Mouse (Mus musculus) left cerebral cortex, postnatal 25 days (tissue): ENCODE data around the gene Speg. TPM values are rescaled to one million over a fixed set of nuclear protein-coding genes. Genes with fewer than 3 reads are reported as not detected.

Experiments
- DNase-seq, 2 experiments: peaks; one replicate each; pipeline ENCODE4 v3.0.0; 2022; ENCODE audit warnings: low spot score in 2 of 2, mixed read lengths in 1 of 2
- intact Hi-C: fragments of 180-260 bp; cut with DNase I; formaldehyde crosslinking; loops from one replicate; pipeline ENCODE4 v1.15.1; 2025
- total RNA-seq, 2 experiments: library from RNA; stranded (reverse); gene quantifications; 2 replicates each; pipeline ENCODE4 v1.2.3; 2021

Speg gene
- total RNA-seq, 2 experiments from 2014 or later: 192 to 208 TPM

DNA sequence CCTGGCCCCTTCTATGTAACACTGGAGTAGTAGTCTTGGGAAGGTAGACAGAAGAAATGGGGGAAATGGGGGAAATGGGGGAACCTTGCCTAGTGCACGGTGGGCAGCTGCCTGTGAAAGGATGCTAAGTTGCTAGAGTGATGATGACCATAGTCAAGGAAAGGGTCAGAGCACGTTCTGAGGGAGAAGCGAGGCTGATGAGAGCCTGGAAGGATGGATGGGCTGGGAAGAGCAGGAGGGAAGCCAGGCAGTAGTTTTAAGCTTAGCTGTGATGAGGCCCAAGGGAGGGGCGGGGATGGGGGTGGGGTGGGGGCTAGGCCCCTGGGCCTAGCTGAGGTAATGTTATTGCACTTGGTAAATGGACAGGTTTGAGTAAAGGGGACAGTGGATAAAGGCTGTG, 14.0 kb upstream of the Speg start:
- intact Hi-C loops: no loop called here
- DNase-seq: no peak

DNA sequence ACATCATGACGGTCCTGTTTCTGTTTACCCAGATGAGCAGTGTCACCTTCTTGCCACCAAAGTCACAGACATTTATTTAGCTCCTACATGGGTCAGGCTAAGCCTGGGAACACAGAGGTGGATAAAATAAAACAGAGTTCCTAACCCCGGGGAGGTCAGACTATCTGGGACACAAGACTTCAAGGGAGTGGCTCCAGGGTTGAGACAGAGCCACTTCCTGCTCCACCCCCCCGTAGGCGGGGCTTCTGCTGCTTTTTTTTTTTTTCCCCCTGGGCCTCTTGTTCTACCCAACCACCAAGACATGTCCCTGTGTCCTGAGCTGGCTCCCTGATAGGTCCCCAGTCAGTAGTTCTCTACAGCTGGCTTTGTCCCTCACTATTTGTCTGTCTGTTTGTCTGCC, 13.3 kb upstream of the Speg start:
- no peak for DNase-seq
- intact Hi-C loops: no loop called here

DNA sequence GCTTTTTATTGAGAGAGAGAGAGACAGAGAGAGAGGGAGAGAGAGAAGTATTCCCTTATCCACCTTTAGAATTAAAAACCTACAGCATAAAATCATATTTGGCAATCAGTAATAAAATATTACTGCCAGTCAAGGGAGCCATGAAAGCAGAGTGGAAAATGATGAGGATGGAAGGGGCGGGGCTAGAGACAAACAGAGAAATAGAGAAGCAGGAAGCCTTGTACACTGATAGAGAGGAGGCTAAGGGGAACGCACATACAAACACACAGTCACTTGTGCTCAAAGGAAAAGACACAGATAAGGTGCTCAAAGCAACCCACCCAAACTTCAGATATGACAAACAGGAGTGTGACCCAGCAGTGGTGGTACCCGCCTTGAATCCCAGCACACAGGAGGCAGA, 11.2 kb upstream of the Speg start:
- intact Hi-C loops: no loop called here
- DNase-seq: no peak

DNA sequence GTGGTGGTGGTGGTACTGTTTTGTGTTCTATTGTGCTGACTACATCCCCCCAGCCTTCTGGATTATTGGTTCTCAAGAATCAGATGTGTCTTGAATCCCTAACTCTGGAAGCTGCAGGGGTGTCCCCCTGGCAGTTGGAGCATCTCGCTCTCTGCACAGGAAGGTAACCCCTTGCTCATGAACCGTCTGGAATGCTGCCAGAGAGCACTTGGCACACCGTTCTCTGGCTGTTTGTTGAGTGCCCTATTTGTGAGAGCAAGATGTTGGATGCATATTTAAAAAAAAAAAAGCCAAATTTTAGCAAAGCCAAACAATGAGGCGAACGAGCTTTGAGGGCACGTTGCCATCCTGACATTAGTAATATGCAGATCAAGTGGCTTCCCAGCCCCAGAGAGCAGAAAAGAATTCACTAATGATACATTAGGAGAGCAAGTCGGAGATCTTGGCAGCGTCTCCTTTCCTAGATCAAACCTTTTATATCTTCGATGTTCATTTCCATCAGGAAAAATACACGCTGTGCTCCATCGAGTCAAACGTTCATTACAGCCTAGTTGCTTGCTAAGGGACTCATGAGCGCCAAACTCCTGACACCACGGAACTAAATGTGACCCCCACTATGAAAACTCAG, 9.5 kb upstream of the Speg start:
- no peak for DNase-seq
- intact Hi-C loops: no loop called here

DNA sequence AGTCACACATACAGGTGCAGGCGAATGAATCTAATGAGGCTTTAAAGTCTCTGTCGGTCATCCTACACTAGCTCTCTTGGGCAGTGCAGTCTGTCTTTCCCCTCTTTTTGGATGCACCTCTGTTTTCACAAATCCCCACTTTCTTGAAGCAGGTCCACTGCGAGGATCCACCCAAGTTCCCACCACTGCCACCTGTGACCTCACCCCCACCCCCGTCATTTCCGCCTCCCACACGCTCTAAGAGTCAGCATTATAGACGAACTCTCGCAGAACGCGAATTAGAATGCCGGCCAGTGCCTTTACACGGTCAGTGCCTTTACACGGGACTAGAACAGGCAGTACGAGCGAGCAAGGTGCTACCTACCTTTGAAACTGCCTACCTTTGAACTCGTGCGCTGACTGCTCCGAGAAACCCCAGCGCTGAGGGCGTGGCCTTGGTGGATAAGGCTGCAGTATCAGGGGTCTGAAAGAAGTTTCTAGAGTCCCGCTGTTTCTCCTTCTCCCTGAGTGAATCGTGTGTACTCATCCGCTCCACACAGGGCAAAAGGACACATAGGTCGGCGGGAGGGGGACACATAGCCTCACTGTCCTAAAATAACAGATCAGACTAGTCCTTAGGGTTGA, 5.6 kb upstream of the Speg start:
- intact Hi-C loops: no loop called here
- no peak for DNase-seq

DNA sequence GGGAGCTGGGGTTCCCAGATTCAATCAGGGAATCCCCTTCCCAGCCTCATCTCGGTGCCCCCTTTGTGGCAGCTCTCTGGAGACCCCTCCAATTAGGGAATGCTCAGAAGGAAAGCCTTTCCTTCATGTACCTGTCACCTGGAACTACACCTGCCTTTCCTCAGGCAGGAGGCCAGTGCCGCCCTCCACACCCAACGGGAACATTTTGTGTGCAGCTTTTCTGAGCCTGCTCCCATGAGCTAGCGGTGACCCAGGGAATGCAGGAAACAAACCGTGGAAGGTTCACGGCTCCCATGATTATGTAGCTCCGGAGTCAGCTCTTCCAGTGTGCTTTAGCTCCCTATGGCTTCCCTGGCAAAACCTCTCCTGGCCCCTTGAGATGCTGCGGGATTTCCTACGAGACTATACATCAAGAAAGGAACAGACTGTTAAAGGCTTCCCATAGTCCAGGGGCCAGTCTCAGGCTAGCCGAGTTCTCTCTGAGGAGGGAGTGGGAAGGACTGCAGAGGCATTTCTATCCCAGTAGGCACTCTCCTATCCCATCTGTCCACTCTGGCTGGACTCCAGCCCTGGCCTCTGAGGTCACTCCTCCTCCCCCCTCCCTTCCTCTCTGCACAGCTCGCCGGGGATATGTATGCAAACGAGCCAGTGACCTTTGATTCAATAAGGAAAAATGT, 5.0 kb upstream of the Speg start:
- no peak for DNase-seq
- intact Hi-C loops: no loop called here

DNA sequence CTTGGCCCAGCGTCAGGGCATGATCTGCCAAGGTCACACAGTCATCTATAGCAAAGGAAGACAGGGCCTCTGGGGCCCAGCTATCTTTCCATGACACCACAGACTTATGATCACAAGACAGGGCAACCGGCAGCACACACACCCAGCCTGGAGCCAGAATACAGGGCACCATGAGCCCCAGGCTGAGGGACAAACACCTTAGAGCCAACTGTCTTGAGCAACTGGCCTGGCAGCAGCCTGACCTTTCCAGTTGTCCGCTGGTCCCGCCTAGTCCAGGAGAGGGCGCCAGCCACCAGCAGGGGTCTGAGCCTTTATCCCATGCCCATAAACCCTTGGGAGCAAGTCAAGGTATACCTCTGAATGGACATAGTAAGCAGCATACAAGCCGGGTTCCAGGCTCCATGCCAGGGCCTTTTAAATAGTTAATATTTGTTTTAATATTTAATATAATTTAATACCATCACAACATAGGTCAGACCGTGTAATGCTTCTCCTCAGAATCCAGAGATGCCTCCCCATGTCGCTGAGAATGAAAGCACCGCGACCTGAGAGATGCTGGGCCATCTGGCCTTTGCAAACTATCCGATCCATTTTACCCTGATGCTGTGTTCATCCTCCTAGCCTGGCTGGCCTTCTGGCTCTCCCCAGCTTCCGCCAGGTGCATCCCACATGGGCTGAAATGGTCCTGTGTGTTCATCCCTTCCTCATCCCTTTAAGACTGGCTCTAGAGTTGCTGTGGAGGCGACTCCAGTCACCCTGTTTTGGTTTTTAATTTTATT, 3.6 kb upstream of the Speg start:
- intact Hi-C loops: no loop called here
- peak in 1 of 2 experiments; percentile 28 for DNase-seq

DNA sequence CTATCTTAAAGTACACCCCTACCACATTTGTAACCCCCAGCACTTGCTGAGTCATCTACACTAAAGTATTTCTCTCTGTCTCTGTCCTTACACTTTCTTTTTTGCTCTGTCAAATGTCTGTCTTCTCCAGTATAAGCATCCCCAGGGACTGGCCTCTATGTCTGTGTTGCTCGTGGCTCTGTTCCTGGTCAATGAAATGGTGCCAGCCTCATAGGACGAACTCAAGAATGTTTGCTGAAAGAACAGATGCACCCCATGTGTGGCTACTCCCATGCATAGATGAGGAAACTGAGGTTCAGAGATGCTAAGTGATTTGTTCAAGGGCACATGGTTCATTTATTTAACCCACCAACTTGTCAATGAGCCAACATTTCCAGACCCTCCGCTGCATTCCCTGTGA, 2.6 kb upstream of the Speg start:
- DNase-seq: no peak
- intact Hi-C loops: no loop called here

DNA sequence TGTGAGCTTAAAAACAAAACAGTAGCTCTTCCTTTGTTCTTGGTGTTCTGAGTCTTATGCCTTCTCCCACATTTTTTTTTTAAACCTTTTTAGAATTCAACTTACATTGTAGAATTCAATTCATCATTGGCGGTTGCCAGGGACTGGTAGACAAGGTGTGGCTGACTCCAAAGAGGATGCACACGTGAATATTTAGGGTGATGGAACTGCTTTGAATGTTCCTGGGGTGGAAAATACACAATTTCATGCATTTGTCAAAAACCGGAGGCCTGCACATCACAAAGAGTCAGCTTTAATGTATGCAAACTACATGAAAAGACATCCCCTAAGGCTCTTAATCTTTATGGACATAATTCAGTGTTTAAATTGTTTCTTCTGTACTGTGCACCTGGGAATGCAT, 1.8 kb upstream of the Speg start:
- intact Hi-C loops: no loop called here

DNA sequence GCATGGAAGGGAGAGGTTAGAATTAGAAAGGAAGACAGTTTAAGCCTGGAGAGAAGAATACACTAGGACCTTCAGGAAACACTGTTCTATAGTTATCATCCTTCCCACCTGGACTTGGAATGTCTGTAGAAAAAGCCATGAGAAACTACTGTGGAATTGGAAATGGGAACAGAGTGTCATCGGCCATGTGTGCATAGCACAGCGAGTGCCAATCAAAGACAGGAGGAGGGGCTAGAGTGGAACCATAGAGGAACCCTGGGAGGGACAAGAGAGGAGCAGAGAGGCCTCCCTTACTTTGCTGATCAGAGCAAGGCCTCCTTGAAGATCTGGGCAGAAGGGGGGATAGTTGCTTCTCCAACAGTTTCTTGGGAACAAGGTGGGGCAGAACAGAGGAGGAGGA, 4.1 kb downstream of the Speg start:
- no peak for DNase-seq
- intact Hi-C loops: no loop called here

More for the DNA sequence above, 1.8 kb upstream of the Speg start:
- no peak for DNase-seq

DNA sequence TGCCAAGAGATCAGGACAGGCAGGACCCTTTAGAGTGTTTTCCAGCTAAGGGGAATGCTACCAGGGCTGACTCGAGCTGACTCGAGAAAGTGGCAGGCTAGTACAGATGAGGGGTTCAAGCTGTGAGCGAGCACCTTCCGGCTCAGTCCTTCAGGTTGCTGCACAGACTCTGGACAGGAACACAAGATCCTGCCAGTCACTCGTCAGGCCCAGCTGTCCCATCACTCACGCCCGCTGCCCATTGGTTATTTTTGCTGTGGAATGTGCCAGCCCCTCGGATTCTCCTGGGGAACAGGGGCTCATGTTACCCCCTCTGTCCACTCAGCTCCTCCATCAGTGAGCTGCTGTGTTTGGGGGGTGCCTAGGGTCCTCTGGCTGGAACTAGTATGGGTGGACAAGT, 4.8 kb downstream of the Speg start:
- DNase-seq: no peak

DNA sequence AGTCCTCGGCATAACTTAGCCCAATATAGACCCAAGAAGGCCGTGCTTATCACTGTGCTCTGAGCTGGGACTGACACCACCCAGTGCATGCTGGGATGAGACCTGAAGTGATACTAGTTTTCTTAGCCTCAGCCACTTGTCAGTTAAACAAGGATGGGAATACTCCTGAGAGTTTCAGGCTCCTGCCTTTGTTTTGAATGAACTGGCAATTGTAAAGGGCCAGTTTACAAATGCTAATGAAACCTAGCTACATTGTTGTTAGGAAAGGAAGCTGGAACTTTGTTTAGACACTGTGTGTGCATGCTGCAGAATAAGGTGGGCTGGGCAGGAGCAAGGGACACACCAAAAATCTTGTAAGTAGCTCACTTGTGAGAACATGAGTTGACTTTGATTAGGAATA, 5.9 kb downstream of the Speg start:
- DNase-seq: no peak
- intact Hi-C loops: no loop called here

More for the DNA sequence above, 4.8 kb downstream of the Speg start:
- intact Hi-C loops: no loop called here

DNA sequence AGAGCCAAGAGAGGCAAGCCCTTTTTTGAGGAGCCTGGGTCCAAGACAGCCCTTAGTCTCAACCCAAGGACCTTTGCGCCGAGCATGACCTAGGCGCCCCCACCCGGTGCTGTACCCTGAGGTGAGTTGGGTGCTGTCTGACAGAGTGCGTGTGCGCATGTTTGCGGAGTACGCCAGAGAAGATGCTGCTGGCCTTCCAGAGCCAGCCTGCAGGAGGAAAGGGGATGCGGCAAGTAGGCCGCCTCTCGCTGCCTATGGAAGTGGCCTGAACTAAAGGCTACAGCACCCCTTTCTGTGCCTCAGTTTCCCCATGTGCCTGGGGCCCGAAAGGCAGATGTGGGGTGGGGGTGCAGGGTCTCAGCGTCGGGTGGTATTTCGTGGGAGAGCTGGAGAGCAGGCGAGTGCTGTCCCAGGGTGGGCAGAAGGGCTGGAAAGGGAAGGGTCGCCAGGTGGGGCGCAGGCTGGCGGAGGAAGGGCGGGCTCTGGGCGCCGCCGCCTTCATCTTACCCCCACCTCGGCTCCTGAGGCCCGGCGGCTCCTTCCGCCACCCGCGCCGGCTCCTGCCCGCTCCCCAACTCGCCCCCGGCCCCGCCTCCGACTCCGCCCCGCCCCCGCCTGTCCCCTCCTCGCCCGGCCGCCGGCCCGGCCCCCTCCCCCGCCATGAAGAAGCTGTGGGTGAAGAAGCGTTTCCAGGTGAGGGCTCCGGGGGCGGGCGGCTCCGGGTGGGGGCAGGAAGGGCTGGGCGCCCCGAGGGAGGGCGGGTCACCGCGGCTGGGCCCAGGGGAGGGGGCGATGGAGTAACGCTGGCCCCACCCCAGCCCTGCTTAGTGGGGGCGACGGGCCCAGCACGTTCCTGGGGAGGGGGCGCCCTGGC, 6.6 kb downstream of the Speg start:
- intact Hi-C loops: no loop called here
- peak in 1 of 2 experiments; percentile 63 for DNase-seq

DNA sequence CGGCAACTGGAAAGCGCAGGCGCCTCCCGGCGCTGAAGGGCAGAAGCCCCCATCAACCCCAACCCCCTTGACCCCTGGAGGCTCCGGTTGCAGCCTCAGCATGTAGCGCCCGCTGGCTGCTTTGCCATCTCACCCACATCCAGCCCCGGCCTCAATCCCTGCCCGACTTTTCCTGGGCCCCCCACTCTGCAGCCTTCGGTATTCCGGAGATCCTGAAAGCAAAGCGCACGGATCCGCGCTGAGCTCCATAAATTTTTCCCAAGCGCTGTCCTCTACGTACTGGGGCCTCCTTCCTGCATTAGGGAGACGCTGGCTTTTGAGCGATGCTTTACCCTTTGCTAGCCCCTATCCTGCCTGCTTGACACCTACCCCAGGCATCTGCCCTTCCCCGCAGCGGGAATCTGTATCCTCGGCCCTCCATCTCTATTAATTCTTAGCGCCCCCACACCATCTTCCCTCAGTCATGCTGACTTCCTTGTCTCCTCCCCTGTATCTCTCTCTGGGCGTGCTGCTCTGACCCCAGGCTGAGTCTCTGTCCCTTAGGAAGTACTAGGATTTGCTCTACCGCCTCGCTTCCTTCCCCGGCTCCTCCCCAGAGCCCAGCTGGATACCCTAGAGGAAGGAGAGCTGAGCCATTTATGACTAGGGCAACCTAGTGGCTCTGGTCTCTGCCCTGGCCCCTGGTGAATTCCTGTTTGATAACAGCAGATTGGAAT, 7.4 kb downstream of the Speg start:
- DNase-seq: peak in 1 of 2 experiments; percentile 54

DNA sequence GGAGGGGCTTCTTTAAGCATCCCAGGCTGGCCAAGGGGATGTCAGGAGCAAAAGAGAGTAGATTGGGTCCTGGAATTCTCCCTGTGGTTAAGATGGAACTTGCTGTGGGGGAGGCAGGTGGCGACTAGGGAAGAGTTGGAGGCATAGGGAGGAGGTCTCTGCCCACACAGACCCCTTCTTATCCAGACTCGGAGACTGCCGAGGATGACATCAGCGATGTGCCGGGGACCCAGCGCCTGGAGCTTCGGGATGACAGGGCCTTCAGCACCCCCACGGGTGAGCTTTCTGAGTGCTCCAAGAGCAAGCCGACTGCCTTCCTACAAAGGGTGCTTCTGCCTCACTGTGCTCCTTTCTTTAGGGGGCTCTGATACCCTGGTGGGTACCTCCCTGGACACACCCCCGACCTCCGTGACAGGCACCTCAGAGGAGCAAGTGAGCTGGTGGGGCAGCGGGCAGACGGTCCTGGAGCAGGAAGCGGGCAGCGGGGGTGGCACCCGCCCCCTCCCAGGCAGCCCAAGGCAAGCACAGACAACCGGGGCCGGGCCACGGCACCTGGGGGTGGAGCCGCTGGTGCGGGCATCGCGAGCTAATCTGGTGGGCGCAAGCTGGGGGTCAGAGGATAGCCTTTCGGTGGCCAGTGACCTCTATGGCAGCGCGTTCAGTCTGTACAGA, 9.5 kb downstream of the Speg start:
- intact Hi-C loops: loop anchor here (5.0 kb wide), 1 partner anchor 42 kb away; no protein-coding TSS in a partner anchor
- DNase-seq: peak in 1 of 2 experiments; percentile 67

More for the DNA sequence above, 7.4 kb downstream of the Speg start:
- intact Hi-C loops: no loop called here

DNA sequence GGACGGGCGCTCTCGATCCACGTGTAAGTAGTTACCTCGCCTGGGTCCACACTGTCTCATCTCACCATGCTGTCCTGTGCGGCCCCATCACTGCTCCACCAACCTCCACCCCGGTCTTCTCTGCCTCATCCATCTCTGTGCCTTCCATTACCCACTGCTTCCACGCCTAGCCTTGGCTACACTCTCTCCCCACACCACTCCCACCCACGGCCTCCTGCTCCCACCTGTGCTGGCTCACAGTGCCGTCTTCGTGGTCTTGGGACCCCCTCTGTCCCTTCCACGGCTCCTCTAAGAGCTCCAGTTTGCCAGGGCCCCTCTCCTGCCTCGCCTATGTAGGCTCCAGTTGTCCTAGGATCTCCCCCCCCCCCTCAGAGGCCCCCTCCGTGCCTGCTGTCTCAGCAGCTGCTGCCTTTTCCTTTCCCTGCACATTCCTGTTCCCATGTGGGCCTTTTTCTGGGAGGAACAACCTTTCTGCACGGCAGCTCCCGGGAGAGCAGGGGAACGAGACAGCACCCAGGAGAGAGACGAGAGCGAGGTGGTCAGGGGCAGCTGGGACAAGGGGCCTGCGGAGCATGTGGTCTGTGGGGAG, 10.1 kb downstream of the Speg start:
- DNase-seq: peak in 1 of 2 experiments; percentile 46

DNA sequence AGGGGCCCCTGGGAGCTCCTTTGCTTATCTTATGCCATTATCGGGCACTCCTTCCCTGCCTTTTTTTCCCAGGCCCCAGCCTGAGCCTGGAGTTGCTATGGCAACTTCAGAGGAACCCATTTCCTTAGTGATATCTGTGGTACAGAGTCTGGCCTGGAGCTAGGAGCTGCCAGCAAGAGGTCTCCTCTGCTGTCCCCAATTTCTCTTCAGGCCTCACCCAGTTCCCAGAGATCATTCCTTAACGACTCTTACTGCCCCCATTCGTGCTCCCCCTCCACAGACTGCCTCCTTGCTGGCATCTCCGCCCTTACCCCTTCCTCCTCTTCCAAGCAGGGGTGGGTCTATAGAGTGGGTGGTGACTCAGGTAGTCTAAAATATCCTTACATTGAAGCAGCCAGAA, 11.1 kb downstream of the Speg start:
- DNase-seq: peak; percentile 57 to 73
- intact Hi-C loops: loop anchor here (5.0 kb wide), 1 partner anchor 44 kb away; no protein-coding TSS in a partner anchor

More for the DNA sequence above, 10.1 kb downstream of the Speg start:
- intact Hi-C loops: loop anchor here (5.0 kb wide), 1 partner anchor 43 kb away; no protein-coding TSS in a partner anchor
